Mouse (Mus musculus) brain, embryonic 14.5 days (tissue): ENCODE measurements at regions not wholly inside any gene's neighbourhood (a gene's known extent, or its start where the extent isn't known, plus 50 kb on each side); places are given as distances from the start of the nearest gene placed in this dataset.

Source experiments
- DNase-seq: peaks from one replicate; pipeline ENCODE4 v3.0.0-alpha.2; 2011; ENCODE audit warnings: low read depth
- CTCF ChIP-seq: fragments of 200-500 bp; IDR thresholded peaks from 2 replicates; pipeline ENCODE4 v1.5.1; 2012; ENCODE audit warnings: inconsistent platforms, mild to moderate bottlenecking, moderate library complexity, borderline replicate concordance; ENCODE audit not compliant: insufficient read depth, insufficient read length; ENCODE audit errors: extremely low read depth
- POLR2A ChIP-seq: fragments of 200-500 bp; IDR thresholded peaks from 2 replicates; pipeline ENCODE4 v1.6.1; 2012; ENCODE audit warnings: mild to moderate bottlenecking, inconsistent platforms, borderline replicate concordance; ENCODE audit not compliant: poor library complexity, insufficient read depth, insufficient read length, severe bottlenecking; ENCODE audit errors: extremely low read depth

DNA sequence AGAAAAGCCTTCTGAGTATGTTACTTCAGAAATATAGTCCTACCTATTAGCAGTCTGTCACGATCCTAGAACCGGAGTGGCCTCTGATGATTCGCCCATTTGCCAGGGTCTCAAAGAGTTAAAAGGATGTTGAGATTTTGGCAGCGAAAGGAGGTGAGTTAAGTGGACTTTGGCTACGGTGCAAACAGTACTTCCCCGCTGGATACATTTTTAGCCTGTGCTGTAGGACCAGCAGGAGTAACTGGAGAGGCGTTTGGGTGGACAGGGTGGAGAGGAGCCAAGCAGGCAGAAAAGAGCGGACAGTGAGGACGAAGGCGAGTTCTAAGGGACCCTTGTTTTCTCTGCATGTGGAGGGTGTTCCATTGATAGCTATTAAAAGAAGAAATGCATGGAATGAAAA is 76.6 kb upstream of the Mkln1 start:
- no peak for DNase-seq
- TF ChIP-seq CTCF (no peak), POLR2A (no peak)

DNA sequence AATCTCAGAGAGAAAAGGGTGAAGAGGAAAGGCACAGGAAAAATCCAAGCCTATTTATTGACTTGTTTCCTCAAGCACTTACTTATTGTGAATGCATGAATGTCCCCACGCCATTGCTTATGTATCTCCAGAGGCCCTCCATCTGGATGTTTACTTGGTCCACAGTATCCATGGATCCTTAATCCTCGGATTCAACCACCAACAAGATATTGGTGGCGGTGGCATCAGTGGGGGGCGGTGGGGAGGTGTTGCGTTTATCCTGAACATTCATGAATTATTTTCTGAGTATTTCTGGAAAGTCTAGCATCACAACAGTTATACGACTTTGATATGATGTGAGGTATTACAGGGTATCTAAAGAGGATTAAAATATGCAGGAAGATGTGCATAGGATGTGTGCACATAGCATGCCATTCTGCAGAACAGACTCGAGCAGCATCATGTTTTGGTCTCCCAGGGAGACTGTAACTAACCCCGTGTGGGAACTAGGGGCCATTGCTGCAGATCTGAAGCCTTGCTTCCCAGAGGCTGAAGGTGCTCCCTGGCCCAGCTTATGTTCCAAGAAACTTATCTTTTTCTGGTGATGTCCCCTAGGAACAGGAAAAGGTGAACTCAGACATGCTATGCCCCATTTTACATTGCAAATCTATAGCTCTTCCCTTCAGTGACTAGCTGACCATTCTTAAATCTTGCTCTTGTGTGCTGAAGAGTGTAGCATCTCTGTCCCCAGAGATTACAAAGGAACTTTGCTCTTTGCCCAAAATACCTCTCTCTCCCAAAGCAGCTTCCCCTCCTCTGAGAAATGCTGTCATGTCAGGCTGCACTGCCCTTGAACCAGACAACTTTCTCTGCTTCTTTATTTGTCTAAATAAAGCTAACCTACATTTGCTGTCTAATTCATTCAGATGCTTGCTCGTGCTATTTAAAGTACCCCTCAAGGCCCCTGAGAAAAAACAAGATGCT is 75.0 kb upstream of the Mkln1 start:
- no peak for DNase-seq
- TF ChIP-seq CTCF (no peak), POLR2A (no peak)

DNA sequence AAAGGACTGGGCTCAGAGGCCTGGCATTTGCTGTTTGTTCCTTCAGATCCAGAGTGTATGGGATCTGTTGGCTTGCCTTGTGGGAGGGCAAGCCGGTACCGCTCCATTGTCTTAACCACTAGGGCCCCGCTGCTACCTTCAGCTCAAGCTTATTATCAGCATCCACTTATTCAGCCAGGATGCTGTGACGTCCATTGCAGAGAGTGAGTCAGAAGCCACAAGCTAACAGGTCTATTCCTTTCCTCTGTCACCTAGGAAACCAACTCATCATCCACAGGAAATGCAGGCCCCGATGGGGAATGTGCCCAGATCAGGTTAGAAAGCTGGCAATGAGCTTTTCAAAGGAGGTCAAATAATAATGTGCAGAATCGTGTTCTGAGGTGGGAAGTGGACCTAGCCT is 73.8 kb upstream of the Mkln1 start:
- peak; percentile 72 for DNase-seq
- no peak for TF ChIP-seq POLR2A
- no peak for TF ChIP-seq CTCF

DNA sequence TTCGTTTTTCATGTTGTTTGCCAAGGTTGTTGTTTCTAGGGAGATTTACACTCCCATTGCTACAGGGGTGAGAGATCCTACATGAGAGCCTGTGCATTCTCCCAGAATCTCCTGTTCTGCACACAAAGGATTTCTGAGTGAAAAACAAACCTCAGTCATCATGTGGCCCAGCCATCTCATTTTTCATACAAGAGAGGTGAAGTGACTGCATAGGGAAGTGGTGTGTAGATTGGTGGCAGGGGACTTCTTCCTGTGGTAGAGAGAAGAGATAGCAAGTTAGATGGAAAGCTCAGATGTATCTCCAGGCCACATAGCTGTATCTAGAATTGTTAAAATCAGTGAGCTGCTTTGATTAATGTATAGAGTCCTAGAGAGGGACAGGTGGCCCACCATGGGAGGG is 72.9 kb upstream of the Mkln1 start:
- no peak for DNase-seq
- TF ChIP-seq CTCF (no peak), POLR2A (no peak)

DNA sequence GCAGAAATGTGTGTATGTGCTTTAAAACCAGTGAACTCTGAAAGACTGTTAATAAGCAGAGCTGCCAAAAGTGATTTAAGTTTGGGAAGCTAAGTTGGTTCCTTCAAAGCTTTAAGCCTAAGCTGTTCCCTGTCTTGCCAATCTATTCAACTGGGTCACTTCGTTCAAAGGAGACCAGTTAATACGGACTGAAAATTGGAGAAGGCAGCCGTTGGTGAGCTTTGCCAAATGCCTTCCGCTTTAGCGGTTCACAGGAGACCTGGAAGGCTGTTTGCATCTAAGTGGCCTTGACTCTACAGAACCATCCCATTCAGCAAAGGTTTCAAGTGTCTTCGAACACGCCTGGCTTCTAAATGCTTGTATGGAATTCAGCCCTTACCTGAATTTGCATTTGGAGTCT is 68.2 kb upstream of the Mkln1 start:
- DNase-seq: peak; percentile 49

DNA sequence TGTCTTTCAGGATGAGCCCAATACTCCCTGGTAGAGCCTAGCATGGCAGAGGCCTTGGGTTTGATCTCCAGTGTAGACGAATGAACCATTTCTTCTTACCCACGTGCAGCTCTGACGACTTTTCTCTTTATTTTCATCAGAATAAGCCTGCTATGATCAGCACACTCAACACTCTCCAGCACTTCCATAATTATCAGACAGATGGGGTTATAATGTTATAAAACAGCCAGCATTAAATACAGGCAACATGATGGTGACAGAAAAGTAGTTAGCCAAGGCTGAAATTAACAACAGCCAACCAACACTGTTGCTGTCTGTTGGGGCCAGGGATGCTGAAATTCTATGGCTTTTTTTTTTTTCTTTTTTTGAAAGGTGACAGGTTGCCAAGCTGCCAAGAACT is 67.7 kb upstream of the Mkln1 start:
- no peak for DNase-seq
- TF ChIP-seq POLR2A (no peak), CTCF (no peak)

More for the DNA sequence above, 68.2 kb upstream of the Mkln1 start:
- TF ChIP-seq POLR2A (no peak), CTCF (no peak)

DNA sequence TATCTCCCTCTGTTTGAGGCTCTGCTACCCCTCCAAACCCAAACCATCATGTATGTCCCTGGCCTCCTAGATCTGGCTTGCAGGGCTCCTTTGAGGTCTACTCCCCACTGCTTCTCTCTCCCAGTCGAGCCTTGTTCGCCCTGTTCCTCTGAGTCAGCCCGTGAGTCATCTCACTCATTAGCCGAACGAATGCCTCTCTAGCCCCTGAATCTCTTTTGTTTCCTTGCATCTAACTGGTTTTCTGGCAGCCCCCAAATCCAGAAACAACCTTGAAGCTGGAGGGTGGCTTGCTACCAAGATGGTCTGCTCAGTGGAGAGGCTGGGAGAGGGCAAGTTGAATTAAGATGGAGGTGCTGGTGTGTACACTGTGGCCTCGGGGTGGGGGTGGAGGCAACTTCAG is 66.3 kb upstream of the Mkln1 start:
- no peak for TF ChIP-seq POLR2A
- TF ChIP-seq CTCF: no peak
- no peak for DNase-seq

DNA sequence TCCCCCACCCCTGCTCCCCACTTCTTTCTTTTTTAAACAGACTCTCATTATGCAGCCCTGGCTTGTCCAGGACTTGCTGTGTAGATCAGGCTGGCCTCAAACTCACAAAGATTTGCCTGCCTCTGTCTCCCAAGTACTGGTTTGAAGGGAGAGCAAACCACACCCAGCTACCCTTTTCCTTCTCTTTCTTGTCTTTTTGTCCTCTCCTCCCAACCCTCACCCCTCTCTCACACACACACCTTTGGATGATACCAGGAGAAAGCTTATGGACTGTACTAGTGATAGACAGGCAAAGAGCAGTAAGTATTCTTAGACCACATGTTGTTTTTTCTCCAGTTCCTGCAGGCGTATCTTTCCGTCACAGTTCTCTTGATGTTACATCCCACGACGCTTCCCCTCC is 65.8 kb upstream of the Mkln1 start:
- DNase-seq: no peak
- no peak for TF ChIP-seq POLR2A
- TF ChIP-seq CTCF: no peak

DNA sequence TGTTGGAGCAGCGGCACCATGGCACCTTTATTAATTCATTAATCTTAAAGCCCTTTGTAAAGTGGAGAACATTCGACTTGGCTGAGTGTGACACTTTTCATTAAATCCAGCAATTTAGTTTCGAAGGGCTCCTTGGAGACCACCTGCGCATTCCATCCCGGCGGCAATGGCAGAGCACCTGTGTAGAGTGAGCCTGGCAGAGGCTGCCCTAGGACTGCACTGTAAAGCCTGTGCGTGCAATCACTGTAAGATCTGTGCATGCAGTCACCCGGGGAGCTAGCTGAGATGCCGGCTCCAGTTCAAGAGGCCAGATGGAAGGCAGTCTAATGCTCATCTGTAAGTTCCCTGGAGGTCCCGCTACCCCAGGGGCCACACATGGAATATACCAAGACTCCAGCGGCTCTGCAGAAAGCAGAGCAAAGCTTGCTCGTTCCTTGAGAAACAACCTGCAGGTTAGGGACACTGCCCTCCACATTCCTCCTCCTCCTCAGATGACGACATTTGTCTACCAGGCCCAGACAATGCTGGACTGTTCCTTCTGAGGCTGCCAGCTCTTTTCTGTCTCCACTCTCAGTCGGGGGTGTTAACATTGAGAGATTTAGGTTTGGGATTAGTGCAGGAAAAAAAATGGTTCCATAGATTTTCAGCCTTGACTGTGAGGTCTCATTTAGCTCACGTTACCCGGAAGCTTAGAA is 65.2 kb upstream of the Mkln1 start:
- peak; percentile 44 for DNase-seq
- TF ChIP-seq POLR2A (no peak), CTCF (no peak)

DNA sequence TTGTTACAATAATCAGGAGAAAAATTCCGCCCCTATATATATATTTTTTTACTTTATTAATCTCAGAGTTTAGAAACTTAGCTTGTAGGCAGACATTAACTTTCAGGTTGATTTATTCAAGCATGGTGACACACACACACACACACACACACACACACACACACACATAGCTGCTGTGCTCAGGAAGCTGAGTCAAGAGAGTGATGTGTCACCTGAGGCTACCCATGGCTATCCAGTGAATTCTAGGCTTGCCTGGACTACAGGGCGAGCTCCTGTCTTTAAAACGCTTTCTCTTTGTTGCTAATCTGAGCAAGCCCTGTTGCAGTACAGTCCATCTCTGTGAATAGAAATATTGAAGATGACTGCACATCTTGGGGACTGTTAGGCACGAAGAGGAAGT is 64.4 kb upstream of the Mkln1 start:
- no peak for DNase-seq
- no peak for TF ChIP-seq POLR2A
- no peak for TF ChIP-seq CTCF

DNA sequence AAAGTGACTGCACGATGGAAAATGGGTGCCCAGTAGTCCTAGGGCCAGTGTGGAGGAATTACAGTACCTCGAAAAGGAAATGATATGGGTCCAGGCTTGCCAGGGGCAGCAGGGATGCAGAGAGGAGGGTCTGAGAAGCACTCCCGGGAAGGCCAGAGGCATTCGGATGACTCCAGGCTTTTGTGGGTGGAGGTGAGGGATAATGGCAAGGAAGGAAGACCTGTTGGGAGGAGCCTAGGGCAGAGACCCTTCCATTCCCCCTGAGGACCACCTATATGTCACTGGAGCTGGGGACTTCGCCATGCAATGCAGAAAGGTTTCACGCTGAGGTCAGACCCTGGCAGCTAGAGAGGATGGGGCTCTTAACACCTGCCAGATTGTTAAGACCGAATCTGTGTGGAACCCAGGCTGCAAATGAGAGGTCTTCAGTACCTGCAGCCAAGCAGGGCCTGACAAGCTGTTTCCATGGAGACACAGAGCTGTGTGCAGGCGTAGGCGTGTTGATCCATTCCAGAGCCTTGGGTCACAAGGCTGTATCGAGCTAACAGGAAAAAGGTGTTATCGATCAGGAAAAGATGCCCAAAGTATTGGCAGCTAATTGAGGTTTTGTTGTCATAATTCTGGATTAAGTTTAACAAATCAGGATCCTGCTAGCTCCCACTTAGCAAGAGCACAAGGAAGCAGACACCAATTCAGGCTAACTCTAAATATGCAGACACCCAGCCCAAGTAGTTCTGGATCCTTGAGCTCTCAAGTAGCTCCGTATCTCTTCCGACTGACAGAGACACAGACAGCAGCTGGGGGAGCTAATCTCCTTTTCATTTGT is 59.2 kb upstream of the Mkln1 start:
- DNase-seq: peak; percentile 82
- TF ChIP-seq CTCF: no peak
- no peak for TF ChIP-seq POLR2A
